Mouse (Mus musculus) heart, adult 9 months (tissue): Measurements from ENCODE around the gene Prkci.

Experiments used
- DNase-seq, 2 experiments: peaks; one replicate each; pipeline ENCODE4 v3.0.0; 2022; ENCODE audit warnings: low spot score in 2 of 2

Prkci gene

DNA sequence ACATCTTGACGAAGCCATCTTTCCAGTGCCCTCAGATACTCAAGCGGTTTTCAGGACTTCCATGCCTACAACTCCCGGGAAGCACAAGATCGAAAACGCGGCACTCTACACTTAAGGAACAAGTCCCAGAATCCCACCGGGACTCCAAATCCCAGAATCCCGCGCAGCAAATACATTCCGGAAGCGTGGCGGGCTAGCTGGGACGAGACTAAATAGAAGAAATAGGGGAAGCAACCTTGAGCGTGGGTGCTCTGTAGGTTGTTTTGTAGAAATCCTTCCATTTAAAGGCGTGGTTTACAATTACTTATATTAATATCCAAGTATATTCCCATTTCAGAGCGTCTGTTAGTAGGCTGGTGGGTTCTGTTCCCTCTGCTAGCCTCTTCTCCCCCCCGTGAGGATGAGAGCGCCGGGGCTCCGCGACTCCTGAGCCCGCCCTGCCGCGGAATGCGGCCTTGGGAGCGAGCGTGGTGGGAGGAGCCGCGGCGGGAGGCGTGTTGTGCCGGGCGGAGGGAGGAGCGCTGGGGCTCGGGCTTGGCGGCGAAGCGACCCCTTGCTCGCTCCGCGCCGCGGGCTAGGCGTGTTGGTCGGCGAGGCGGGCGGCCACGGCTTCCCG, at the start of gene Prkci:
TSS of gene Prkci (plus strand) at position 465 of the 616 bp plus-strand sequence.
- peak; percentile 92 to 93 for DNase-seq

DNA sequence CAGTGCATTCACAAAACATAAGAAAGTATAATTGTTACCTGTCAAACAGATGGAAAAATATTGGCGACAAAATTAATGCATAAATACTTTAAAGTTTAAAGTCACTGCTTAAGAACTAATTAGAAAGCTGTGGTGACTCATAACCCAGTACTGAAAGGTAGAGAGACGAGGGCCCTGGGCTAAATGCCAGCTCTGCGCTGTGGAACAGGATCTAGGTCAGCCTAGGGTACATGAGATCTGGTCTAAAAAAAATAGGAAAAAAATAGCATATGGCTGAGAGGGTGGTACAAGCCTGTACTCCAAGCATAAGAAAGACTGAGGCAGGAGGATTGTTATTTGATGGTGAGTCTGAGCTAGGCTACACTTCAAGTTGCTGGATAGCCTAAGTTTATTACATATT, 43.9 kb upstream of the Prkci start:
- no peak for DNase-seq

GRCm38 (mm10) chr3:30952273-30953070, 43.1 kb upstream of the Prkci start:
- DNase-seq = no peak

DNA sequence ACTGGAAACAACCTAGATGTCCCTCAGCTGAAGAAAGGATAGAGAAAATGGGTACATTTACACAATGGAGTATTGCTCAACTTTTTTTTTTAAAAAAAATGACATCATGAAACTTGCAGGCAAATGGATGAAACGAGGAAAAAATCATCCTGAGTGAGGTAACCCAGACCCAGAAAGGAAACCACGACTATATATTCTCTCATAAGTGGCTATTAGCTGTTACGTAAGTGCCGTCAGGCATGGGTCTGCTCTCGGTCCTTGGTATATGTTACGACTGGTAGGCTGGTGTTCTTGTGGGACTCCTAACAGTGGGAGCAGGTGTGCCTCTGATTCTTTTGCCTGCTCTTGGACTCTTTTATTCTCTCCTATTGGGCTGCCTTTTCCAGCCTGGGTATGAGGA, 39.2 kb upstream of the Prkci start:
- no peak for DNase-seq

DNA sequence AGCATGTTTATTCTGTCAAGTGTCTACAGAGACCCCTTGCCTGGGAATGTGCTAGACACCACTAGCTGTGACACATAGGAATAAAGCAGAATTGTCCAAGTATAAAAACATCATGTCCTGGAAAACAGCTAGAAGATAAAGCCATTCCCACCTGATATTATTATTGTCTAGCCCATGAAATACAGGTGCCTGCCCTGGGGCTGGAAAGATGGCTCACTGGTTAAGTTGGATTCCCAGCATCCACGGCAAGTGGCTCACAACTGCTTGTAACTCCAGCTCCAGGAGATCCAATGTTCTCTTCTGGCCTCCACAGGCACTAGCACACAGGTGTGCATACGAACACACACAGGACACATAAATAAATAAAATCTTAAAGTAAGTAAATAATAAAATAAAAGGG, 36.8 kb upstream of the Prkci start:
- no peak for DNase-seq

- DNase-seq = no peak
These were observed 35.4 kb upstream of the Prkci start for GRCm38 (mm10) chr3:30959868-30960831.

GRCm38 (mm10) chr3:30963100-30963499, 32.4 kb upstream of the Prkci start:
- no peak for DNase-seq

GRCm38 (mm10) chr3:30964216-30964615, 31.3 kb upstream of the Prkci start:
- DNase-seq = no peak

- DNase-seq = no peak
These were observed 29.9 kb upstream of the Prkci start for GRCm38 (mm10) chr3:30965644-30966043.

DNA sequence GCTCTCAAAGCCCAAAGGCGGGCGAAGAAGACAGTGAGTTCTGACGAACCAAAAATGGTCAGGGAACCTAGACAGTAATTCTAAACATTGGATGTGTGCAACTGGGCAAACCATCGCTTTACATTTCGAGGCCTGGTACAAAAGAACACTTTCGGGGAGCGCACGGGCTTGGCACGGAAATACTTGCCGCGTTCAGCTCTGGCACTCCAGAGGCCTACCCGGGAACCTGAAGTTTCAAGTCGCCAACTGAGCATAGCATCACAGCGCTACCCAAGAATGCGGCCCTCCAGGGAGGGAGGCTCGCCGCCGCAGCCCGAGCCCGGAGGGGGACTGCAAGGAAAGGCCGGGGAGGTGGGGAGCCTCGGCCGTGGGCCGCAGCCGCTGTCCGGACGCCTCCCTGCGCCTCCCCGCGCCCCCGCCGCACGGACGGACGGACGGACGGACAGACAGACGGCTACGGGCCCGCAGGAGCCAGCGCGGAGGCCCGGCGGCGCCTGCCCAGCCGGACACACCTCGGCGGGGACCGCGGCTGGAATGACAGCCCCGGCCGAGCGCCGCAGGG, 26.9 kb upstream of the Prkci start:
- peak; percentile 29 to 32 for DNase-seq

GRCm38 (mm10) chr3:30969104-30969581, 26.4 kb upstream of the Prkci start, which contains the start of gene Phc3:
Gene Phc3, minus strand, starts transcription at chr3:30969415.
- DNase-seq = peak; percentile 89 to 92

GRCm38 (mm10) chr3:30975102-30975754, 20.3 kb upstream of the Prkci start:
- peak; percentile 44 to 64 for DNase-seq

GRCm38 (mm10) chr3:30976991-30977603, 18.4 kb upstream of the Prkci start:
- no peak for DNase-seq

GRCm38 (mm10) chr3:30981616-30982380, 13.7 kb upstream of the Prkci start:
- no peak for DNase-seq

GRCm38 (mm10) chr3:30982924-30983536, 12.5 kb upstream of the Prkci start:
- DNase-seq = no peak

GRCm38 (mm10) chr3:30987396-30988318, 7.9 kb upstream of the Prkci start:
- DNase-seq = peak; percentile 48 to 57

DNA sequence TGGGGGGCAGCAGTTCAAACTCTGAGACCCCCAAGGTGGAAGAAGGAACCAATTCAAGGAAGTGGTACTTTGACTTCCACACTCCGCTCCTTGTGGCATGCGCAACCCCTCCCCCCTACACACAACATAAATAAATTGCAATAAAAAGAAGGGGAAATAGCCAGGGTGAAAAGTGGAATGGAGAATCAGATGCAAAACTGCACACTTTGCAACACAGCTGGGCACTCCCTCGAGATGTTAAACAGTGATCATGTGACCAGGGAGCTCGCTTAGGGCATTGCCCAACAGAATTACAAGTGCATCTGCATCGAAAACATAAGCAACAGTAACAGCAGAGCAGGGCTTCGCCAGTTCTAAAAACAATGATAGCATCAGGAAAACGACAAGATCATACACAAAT, 3.4 kb upstream of the Prkci start:
- DNase-seq = no peak

GRCm38 (mm10) chr3:30993066-30993573, 2.4 kb upstream of the Prkci start:
- no peak for DNase-seq
